Mouse (Mus musculus): ENCODE data around the gene Mthfd1.

Gene Mthfd1

DNA sequence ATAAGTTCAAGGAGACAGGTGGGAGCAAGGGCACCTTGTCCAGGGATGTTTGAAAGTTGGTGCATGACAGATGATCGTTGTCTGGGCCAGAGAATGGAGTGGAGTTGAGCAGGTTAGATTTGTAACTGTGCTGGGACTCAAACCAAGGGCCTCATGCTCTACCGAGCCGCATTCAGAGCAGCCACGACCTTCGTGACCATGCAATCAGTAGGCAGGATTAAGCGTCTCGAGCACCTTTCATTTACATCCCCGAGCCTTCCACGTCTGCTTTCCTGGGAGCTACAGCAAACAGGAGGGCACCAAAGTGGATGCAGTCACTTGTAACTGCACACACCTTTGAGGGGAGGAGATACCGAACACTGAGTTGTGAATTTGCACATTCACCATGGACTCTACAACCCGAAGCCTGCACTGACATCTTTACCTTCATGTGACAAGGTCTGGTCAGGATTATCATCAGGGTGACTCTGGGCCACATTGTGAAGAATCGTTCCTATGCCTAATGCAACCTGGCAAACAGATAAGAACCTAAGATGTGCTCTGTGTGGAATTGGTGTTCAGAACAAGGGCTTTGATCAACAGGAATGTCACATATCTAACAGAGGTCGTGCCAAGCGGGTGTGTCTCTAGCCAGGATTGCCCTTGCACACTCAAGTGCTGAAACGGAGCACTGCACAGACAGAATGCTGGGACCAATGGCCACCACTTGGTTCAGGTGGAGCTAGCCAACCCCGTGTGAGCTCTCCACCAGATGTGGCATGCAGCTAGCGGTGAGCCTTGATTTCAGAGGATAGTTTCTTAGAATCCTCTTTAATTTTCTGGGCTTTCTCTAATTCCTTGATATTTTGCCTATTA is 81.2 kb downstream of the Mthfd1 start:
- intact Hi-C loops (cut with DNase I): no loop called here

- intact Hi-C loops (cut with DNase I): loop anchor here (2.0 to 5.0 kb wide), 3 partner anchors 48 to 149 kb away; no protein-coding TSS in a partner anchor
These were observed 86.0 kb downstream of the Mthfd1 start for GRCm38 (mm10) chr12:76341080-76341479.

DNA sequence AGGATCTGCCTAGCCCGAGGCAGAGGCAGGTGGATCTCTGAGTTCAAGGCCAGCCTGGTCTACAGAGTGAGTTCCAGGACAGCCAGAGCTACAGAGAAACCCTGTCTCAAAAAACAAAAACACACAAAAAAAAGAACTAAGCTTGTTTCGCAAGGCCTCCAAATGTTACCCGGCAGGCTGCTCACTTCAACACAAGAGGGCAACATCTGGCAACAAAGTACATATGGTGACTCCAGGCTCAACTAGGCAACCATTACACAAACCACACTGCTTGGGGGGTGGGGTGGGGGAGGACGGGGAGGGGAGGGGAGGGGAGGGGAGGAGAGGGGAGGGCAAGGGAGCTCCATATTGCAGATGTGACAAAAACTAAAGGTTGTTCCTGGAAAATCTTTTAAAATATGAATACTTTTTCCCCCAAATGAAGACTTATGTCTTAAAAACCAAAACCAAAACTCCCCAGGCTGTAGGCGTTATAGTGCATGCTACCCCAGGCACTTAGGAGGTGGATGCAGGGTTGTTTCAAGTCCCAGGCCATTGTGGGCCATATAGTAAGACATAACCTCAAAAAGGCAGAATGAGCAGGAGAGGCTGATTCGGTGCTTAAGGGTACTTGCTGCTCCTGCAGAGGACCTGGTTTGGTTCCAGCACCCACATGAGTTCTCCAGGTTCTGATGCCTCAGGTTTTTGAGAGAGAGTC is 90.8 kb downstream of the Mthfd1 start:
- intact Hi-C loops (cut with DNase I): loop anchor here (2.0 kb wide), 1 partner anchor 127 kb away; no protein-coding TSS in a partner anchor

DNA sequence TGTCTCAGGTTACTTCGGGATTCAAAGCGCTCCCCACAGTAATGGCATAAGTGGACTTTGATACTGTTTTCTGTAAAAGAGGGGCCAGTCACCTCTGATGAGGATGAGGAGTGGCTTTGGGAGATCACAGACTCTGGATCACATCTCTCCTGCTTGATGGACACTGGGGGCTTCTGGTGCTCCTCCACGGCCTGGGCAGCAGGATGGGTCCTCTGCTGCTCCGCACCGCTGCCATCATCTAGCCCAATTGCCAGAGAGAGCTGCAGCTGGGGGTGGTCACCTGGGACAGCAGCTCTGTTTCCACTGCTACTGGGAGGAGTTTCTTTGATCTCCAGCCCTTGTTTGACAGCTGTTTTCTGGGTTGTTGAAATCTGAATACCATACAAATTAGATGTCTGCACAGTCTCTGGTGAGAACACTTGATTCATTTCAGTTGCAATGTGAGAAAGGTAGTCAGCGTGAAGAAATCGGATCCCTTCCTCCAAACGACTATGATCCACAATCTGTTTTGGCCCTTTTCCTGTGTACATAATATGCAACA is 94.7 kb downstream of the Mthfd1 start:
- intact Hi-C loops (cut with DNase I): no loop called here

DNA sequence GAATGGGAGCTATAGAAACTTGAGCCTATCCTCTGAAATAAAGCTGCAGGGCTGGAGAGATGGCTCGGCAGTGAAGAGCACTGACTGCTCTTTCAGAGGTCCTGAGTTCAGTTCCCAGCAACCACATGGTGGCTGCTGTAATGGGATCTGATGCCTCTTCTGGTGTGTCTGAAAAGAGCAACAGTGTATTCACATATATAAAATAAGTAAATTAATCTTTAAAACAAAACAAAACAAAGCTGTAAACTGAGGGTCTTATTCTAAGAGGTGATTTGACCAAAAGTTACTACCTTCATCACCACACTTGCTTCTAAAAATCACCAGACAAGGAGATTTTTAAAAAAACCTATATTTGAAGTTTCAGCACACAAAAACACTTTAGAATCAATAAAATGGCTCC is 105.8 kb downstream of the Mthfd1 start:
- intact Hi-C loops (cut with DNase I): no loop called here

DNA sequence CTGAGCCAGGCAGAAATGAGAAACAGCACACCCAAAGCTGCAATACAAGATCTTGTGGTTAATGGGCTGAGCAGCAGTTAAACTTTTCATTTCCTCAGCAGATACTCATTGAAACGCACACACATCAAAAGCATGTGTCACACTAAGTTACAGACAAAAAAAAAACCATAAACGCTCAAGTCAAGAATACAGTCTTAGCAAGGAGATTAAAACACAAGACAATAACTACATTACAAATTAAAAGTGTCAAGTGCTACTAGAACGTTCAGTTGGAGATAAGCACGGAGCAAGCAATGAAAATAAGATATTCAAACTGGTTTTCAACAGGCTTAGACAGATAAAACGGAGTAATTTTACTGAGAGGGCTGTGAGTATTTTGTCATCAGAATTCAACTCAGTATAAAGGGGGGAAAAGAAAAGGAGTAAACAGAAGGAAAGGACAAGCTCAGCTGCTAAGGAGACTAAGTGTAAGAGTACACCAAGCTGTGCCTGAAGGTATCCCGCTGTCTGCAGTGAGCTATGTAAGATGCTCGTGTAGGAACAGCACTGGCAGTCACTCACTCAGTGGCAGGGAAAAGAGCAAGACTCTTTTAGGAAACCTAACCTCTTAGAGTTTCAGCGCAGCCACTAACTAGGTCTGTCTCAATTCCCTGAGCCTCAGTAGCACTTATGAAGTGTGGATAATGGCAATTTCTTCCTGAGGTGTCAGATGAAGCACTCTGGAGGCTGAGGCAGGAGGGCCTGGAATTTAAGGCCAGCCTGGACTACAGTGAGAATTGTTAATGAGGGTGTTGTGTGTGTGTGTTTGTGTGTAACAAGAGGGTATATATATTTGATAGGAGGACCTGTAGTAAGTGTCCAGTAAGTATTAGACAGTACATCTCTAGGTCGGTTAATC is 106.6 kb downstream of the Mthfd1 start:
- intact Hi-C loops (cut with DNase I): no loop called here

DNA sequence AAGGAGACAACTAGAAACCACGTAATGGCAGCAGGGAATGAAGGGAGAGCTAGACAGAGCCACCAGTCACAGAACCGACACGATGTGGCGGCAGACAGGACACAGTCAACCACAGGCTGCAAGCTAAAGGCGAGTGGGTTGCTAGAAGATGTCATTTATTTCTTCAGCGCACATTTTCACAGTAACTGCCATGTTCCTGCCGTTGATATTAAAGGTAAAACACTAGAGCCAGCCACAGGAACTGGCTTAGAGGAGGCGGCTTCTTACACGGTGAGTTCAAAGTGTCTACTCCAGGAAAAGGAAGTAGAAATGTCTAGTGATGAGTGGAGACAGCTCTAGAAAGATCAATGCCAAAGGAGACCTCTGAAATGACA is 107.2 kb downstream of the Mthfd1 start:
- intact Hi-C loops (cut with DNase I): no loop called here

- intact Hi-C loops (cut with DNase I): no loop called here
These were observed 111.2 kb downstream of the Mthfd1 start for GRCm38 (mm10) chr12:76366276-76366675.

DNA sequence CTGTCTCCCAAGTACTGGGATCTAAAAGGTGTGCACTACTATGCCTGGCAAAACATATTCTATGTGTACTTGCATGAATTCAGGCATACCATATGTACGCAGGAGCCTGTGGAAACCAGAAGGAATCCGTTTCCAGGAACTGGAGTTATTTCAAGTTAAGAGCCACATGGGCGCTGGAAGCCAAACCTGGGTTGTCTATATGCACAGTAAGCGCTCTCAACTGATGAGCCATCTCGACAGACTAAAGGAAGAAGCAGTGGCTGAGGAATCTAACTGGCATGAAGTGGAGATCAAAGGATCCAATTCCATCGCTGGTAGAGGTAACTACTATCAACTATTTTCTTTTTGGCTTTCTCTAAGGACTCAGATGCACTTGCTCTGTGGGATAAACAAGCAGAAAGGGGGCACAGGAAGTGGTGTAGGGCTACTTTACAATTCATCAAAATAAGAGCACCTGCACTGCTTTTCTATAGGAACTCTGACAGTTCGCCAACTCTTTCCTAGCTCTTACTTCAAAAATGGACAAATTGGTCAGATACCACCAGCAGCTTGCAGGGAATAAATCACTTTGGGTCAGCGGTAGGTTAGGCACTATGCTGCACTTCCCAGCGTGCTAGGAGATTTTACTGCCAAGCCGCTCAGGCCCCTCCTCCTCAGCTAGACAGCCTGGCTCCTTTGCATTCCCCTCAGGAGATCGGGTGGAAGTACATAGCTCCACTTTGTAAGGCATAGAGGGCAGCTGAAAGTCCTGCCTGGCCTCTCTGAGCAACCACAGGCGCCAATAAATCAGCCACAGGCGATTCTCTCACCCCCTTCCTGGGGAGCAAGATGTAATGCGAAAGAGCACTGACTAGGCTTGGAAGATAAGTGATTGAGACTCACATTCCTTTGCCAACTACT is 112.2 kb downstream of the Mthfd1 start:
- intact Hi-C loops (cut with DNase I): no loop called here

DNA sequence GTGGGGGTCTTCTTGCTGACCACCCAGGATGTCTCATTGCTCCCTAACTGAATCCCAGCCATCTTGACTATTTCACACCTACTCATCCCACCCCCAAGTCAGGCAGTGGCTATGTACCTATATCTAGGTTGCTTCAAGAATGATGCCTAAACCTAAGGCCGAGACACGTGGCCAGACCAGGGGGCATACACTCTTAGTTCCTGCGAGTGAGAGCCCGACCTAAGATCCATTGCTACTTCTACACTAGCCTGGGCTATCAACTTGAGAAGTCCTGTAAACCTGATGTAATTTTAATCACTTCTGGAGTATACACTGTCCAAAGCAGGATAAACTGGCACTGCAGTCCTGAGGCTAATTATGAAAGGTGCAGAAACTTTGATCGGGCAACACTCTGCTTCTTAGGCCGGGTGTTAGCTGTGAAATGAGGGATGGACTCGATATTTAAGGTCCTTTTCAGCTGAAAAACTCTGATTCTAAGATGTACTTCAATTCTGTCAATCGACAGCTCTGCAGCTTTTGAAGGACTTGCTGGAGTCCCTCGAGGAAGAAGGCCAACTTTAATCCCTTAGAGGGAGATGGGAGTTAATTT is 113.2 kb downstream of the Mthfd1 start:
- intact Hi-C loops (cut with DNase I): no loop called here

GRCm38 (mm10) chr12:76368790-76369205 is 113.7 kb downstream of the Mthfd1 start:
- intact Hi-C loops (cut with DNase I): no loop called here

Measured in adrenal gland (tissue).